Mouse (Mus musculus): ENCODE measurements around the gene Irx5. TPM values are rescaled to one million over a fixed set of nuclear protein-coding genes. Genes with fewer than 3 reads are reported as not detected.

Gene Irx5
- total RNA-seq, 2 experiments from 2014 or later: 5.6 to 7.5 TPM

DNA sequence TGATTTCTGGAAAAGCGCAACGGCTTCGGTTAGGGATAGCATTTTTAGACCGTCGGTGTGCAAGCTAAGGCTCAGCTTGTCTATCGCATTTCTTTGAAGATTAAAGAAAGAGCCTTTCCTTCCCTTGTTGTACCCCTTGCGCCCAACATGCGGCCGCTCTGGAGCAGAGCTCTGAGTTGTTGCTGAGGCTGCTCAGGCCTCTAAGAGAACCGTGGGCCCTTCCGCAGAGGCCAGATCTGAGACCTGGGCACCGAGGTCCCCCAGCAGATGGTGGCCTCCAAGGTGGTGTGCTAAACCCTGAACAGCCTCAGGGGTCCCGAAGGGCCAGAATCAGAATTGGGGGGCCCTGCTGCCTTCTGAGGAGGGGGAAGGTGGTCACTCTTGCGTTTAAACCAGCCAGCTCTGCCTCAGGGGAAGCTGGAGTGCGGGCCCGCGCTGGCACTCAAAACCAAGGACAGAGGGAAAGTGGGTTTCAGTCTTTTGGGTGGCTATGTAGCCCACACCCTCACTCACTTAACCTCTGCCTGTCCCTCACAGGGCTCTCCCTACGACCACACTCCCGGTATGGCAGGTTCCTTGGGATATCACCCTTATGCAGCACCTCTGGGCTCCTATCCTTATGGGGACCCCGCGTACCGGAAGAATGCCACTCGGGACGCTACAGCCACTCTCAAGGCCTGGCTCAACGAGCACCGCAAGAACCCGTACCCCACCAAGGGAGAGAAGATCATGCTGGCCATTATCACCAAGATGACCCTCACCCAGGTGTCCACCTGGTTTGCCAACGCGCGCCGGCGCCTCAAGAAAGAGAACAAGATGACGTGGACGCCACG, 1.8 kb downstream of the Irx5 start:
- intact Hi-C loops (cut with DNase I): loop anchor here (5.0 kb wide), 4 partner anchors 392 to 982 kb away; no protein-coding TSS in a partner anchor
- DNase-seq: peak; percentile 31 to 37

DNA sequence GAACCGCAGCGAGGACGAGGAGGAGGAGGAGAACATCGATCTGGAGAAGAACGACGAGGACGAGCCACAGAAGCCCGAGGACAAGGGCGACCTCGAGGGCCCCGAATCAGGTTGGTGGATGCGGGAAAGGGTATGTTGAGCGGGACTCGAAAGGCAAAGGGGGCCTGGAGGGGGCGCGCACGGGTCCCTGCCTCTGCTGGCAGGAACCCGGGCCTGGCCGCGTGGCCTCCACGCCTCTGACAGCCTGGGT, 2.3 kb downstream of the Irx5 start:
- intact Hi-C loops (cut with DNase I): loop anchor here (5.0 to 10.0 kb wide), 6 partner anchors 392 to 1165 kb away; partner anchors contain the start of genes Aktip, Fto and Rpgrip1l
- peak; percentile 42 to 44 for DNase-seq

DNA sequence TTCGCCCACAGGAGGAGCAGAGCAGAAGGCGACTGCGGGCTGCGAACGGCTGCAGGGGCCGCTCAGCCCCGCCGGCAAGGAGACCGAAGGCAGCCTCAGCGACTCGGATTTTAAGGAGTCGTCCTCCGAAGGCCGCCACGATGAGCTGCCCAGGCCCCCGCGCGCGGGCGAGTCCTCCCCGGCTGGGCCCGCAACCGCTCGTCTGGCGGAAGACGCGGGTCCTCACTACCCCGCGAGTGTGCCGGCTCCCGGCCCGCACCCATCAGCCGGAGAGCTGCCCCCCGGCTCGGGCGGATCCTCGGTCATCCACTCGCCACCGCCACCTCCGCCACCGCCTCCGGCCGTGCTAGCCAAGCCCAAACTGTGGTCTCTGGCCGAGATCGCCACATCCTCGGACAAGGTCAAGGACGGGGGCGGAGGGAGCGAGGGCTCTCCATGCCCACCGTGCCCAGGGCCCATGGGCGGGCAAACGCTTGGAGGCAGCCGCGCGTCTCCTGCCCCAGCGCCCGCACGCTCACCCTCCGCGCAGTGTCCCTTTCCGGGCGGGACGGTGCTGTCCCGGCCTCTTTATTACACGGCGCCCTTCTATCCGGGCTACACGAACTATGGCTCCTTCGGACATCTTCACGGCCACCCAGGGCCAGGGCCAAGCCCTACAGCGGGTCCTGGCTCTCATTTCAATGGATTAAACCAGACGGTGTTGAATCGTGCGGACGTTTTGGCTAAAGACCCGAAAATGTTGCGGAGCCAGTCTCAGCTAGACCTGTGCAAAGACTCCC, 2.8 kb downstream of the Irx5 start:
- DNase-seq: peak; percentile 27 to 28
- intact Hi-C loops (cut with DNase I): loop anchor here (10.0 kb wide), 2 partner anchors 1045 to 1165 kb away; partner anchors contain the start of genes Aktip, Fto and Rpgrip1l

DNA sequence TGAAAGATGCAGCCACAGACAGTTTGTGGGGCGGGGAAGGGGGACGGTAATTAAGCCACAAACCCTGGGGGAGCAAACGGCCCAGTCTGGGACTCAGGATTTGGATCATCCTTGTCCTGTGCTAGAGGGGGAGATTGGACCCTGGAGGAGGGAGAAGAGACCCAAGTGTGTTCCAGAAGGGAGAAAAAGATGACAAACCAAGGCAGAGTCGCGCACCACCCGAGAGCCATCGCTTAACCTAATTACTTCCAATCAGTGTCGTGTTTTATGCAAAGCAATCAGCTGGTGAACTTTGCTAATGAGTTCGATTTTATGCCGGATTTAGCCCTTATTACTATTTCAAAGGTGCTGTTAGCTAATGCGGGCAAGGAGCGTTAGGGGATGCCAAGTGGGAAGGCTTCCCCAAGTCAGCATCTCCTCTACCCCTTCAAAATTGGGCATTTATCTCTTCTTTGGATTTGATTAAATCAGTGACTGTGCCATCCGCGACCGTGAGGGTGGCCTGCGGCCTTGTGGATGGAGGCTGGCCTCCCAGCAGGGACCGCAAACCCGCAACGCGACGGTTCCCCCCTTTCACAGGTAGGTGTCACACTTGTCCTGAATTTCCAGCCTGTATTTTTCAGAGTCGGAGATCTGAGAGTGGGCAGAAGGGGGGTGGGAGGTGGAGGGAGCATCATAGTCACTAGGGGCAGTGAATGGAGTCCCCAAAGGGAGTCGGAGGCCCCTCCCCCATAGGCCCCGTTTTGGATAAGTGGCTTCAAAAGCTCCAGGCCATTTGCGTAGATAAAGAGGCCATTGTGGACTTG, 4.3 kb downstream of the Irx5 start:
- DNase-seq: peak; percentile 24 to 42
- intact Hi-C loops (cut with DNase I): loop anchor here (2.0 to 10.0 kb wide), 3 partner anchors 359 to 1167 kb away; partner anchors contain the start of genes Aktip, Fto and Rpgrip1l

DNA sequence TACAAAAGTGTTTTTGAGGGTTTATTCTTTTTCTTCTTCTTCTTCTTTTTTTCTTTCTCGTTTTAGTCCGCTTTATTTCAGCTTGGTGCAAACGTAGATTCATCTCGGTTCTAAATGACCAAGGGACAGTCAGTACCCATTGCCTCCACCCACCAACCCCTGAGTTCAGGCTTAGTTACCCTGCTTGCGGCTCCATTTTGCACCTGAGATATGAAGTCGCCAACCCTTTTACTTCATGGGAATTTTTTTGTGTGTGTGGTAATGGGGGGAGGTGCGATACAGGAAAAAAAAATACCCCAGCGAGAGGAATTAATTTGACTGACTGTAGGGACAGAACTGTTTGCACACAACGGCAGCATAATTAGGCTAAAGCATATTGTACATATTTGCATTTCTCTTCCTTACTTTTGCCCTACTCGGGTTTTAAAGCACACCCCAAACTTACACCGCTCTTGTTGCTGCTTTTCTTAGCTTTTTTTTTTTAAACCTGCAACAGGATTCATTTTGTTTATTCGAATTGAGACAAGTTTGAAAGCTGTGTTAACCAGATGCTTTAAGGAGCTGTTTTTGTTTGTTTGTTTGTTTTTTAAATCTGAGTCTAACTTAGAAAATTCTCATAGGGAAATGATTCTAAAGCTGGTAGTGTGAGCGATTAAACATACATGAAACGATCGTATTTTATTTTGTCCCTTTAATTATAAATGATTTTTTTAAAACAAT, 5.1 kb downstream of the Irx5 start:
- intact Hi-C loops (cut with DNase I): loop anchor here (2.0 to 10.0 kb wide), 3 partner anchors 358 to 1168 kb away; partner anchors contain the start of genes Aktip, Fto and Rpgrip1l
- peak in 1 of 2 experiments; percentile 16 for DNase-seq

DNA sequence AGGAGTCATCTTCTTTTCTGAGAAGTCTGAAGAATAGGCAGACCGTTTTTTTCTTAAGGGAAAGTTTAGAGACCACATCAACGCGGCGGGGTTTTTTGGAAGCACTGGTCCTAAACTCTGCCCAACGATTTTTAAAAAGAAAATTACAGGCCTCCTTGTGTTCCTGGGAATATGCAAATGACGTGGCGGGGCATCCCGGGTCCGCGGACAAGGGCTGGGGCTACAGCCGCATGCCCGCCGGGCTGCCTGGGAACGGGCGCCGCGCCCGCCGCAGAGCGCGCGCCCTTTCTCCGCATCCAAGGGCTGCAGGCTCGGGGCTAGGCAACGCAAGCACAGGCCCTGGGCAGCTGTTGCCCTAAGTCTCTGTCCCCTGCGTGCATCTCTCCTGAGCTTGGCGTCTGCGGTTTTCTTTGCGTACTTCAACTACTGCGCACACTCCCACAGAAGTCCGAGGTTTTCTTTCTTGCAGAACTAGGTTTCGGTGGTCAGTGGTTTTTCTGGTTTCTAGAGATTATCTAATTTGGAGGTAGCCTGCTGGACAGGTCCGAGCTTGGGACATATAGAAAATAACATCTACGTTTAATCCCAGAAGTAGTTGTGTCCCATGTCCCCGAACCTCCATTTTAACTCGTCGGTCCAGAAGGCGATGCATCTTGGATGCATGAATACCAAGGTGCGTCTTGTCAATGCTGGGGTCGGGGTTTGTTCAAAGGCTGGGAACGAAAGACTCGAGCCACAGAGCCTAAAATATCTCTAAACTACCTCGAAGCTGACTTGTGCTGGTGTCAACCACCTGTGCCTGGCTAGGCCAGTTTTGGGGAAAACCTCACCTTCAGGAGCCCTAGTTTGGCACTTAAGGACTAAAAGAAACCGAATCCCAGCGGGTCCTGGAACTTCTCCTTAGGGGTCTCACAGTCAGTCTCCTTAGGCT, 6.1 kb downstream of the Irx5 start:
- intact Hi-C loops (cut with DNase I): loop anchor here (2.0 to 10.0 kb wide), 3 partner anchors 357 to 1169 kb away; partner anchors contain the start of genes Aktip, Fto and Rpgrip1l
- DNase-seq: peak in 1 of 2 experiments; percentile 13

DNA sequence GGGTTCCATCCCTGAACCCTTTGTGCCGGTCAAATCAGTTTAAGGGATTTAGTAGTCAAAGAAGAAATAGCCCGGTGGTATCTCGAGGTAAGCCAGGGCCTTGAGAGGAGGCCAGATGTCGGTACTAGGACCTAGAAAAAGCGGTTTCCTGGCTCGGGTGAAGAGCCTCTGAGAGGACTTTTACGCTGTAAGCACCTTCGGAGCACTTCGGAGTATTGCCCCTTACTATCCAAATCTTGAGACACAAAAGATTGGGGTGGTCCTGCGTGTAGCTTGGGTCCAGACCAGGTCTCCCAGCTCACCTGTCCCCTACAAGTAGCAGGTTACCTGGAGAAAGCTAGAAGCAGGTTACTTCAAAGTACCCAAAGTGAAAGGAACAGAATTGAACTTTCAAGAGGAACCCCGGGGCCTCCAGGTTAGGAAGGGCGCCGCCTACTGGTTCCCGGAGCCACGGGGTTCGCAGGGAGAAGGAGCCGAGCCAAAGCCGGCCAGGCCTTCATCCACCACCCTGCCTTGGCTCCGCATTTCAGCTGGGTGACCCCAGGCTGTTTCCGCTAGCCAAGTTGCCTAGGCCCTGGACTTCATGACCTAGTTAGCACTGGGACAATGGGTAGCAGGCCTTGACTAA, 6.8 kb downstream of the Irx5 start:
- intact Hi-C loops (cut with DNase I): loop anchor here (10.0 kb wide), 2 partner anchors 1049 to 1169 kb away; partner anchors contain the start of genes Aktip, Fto and Rpgrip1l
- peak; percentile 60 to 68 for DNase-seq

DNA sequence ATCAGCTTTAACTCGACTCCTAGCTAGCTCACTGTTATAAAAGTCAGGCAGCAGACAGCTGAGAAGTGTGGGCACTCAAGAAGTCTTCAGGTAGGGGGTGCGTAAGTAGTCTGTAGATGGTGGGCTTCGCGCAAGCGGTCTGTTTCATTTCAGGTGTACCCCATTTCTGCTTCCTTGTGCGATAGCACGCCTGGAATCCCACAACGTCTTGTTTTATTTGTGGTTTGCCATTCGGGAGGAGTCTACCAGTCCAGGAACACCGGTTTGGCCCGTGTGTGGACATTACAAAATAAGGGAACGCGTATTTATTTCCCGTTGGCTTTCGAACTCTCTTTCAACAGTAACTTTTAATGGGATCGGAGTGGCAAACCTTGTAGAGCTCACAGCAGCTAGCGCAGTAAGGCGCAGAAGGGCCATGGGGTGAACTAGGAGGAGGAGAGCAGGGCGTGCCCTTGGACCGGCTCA, 7.4 kb downstream of the Irx5 start:
- DNase-seq: peak in 1 of 2 experiments; percentile 16
- intact Hi-C loops (cut with DNase I): loop anchor here (5.0 to 10.0 kb wide), 3 partner anchors 307 to 1170 kb away; partner anchors contain the start of genes Aktip, Fto, Irx6 and Rpgrip1l

DNA sequence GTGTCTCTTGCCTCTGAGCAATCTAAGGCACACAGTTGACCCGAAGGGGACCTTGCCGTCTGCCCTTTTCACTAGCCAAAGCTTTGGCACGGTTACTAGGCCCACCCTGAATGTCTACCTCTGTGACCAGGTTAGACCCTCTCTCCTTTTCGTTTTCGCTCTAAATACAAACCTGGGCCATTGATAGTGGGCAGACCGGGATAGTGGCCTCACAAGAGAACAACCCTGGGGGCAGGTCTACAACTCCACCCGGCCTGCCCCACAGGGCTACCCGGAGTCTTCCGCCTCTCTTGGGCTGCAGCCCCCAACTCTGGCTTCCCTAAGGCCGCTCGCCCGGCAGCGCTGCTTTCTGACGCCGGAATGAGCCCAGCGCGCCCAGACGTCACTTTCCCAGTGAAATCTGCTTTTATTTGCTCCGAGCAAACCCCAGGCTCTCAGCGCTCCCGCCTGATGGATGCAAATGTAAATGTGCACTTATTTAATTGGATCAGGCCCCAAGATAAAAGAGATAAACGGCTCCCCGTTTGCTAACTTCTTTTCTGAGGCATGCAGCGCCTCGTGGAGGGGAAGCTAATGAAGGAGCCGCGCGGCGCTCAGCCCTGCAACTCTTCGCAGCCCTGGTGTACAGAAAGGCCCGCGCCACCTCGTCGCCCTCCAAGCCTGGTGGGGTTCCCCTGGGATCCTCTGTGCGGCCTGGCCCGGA, 8.0 kb downstream of the Irx5 start:
- intact Hi-C loops (cut with DNase I): loop anchor here (5.0 to 10.0 kb wide), 3 partner anchors 307 to 1171 kb away; partner anchors contain the start of genes Aktip, Fto, Irx6 and Rpgrip1l
- DNase-seq: peak; percentile 18 to 23

DNA sequence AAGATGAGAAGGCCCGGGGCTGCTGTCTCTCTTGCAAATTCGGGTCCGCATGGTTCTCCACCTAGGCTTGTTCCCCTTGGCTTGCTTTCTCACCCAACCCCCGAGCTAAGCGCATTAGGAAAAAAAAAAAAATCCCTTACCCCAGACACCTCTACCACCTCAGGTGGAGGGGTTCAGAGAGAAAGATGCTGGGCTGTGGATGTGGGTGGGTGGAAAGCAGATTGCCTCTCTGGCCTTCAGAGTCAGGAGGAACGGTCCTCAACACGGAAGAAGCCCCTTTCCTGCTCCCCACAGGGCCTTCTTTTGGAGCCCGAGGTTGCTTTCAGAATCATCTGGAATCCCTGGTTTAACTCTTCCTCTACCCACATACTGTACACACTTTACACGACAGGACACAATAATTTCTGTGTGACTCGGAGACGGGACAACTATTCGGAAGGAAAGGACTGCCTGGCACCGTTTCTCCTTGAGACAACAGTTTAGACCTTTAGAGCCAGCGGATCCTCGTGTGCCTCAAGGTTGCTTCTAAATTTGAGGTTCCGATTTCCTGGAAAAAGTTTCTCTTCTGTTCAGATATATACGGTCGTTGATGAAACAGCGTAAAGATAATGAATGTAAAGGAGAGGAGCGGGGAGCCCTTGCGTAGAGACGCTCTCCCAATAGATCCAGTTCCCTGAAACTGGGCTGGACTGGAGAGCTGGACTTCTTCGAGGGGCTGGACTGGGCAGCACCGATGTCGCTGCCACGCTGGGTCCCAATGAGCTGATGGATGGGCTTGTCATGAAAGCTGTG, 8.7 kb downstream of the Irx5 start:
- intact Hi-C loops (cut with DNase I): loop anchor here (5.0 to 10.0 kb wide), 3 partner anchors 306 to 1171 kb away; partner anchors contain the start of genes Aktip, Fto, Irx6 and Rpgrip1l
- DNase-seq: no peak

DNA sequence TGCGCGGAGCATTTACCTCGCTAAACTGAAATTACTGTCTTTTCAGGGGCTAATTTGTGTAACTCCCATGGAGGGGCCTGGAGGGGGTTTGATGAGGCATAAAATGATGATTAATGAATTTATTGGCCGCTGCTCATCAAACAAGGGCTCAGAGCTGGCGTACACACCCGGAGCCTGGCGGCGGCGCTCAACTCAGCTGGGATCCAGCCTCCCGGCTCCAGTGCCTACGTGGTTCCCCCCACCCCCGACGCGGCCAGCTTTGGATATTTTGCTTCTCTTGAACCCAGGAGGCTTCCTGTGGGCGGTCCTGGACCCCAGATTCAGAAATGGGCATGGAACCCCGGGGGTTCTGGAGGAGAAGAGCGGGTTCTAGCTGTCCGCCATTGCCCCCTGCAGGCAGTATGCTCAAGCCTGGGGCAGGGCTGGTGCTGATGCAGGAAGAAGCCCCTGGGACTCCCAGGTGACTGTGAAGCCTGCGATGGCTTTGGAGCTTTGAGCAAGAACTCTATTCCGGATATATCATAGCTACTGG, 9.4 kb downstream of the Irx5 start:
- DNase-seq: peak; percentile 26 to 28
- intact Hi-C loops (cut with DNase I): loop anchor here (5.0 to 10.0 kb wide), 3 partner anchors 305 to 1172 kb away; partner anchors contain the start of genes Aktip, Fto, Irx6 and Rpgrip1l

DNA sequence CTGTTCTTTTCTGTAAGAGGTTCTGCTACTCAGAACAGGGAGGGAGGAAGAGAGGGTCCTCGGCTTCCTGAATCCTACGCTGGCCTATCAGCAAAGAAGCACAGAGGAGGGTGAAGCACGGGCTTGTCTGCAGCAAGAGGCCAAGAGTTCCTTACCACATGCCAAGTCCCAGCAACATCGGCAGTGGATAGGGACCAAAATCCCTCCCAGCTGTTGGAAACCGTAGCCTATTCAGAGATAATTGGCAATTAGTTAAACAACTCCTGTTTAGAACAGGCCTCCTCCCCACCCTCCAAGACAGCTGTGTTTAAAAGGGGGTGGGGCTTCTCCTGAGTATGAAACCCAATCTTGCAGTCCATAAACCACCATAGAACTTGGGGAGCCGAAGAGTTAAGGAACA, 22.1 kb downstream of the Irx5 start:
- DNase-seq: no peak
- intact Hi-C loops (cut with DNase I): no loop called here

DNA sequence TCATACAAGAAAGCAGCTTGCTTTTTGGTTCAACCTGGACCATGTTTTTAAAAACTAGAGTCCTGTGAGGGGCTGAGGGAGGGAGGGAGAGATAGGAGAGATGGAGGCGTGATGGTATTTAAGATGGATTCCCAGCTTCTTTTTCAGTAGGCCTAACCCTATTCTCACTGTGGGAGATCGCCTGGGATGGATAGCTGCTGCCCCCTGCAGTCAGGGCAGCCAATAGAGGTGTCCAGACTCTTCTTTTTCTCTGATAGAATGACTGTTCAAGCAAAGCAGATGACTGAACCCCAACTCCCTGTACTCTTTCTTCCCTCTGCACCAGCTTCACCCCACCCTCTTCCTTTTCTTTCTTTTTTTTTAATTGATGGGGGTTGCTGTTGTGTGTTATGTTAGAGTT, 23.1 kb downstream of the Irx5 start:
- DNase-seq: peak; percentile 25 to 32
- intact Hi-C loops (cut with DNase I): no loop called here

DNA sequence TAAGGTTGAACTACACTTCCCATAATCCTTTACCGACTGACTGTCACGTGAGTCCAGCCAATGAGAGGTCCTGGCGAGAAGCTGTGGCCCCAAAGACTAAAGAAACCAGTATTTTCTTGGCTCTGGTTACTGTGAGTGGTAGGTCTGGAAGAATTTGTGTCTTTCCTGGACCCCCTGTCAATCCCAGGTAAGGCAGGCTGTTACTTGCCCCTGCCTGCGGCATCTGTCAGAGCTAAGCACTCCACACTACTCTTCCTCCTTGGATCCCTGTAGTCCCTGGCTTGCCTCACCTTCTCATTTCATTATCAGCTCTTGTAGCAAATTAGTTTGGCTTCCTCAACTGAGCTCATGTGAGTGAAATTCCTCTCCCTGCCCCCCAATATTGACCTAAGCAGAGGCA, 30.5 kb downstream of the Irx5 start:
- DNase-seq: no peak
- intact Hi-C loops (cut with DNase I): no loop called here

DNA sequence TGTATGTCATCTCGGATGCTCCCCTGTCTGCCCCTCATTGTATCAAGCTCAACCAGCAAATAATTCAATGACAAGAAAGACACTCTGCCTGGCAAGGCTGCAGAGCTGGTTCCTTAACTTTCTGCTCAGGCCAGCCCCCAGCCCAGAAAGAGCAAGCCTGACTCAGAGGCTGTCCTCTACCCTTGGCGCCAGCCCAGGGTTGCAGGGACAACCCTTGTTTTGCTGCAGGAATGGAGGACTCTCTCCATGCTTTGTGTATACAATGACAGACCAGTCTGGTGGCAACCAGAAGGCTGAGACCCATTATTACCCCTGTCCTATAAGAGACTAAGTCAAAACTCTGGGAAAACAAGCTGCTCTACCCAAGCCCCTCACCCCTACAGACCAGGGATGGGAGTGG, 46.8 kb downstream of the Irx5 start:
- intact Hi-C loops (cut with DNase I): no loop called here
- no peak for DNase-seq

DNA sequence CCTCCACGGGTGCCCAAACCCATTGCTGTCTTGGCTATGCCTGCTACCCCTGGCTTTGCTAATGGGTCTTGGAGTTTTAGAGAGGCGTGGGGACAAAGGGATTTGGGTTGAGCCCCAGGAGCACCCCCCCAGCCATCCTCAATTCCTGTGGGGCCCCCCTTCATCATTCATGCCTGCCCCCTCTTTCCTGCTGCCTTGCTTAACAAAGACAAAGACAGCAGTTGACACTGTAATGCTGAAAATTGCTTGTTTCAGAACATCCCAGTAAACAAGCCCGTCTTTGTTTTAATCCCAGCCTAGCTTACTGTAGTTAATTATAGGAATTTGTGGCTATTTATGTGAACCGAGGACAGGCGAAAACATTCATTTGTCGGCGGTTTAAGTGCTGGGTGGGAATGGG, 50.7 kb downstream of the Irx5 start:
- intact Hi-C loops (cut with DNase I): no loop called here
- DNase-seq: no peak
